Mouse (Mus musculus) megakaryocyte, embryonic 14.5 days (primary cell): ENCODE measurements around the gene Slc12a8.

Source experiments
- FLI1 ChIP-seq: IDR thresholded peaks from 2 replicates; pipeline ENCODE4 v1.6.1; 2012; ENCODE audit warnings: low read length, inconsistent platforms, mixed read lengths
- GATA1 ChIP-seq: IDR thresholded peaks from 3 replicates; pipeline ENCODE4 v1.6.1; 2012; ENCODE audit warnings: mixed read lengths, low read length, inconsistent platforms, borderline replicate concordance

- TF ChIP-seq FLI1 (no peak), GATA1 (no peak)
Measured at GRCm38 (mm10) chr16:33690975-33691747, 174.0 kb downstream of the Slc12a8 start.
